Mouse (Mus musculus) embryonic facial prominence, embryonic 15.5 days (tissue): ENCODE results near the gene Gm14391. TPM values are rescaled to one million over a fixed set of nuclear protein-coding genes. Genes with fewer than 3 reads are reported as not detected.
"Not testable (repeated sequence)": the region's sequence is repeated elsewhere in the genome, so short reads cannot be mapped to it uniquely, and the experiment has no call there.

ENCODE experiments used
- ATAC-seq: fragments of 200-750 bp; cut with Nextera tagmentation; 2 replicates; pipeline ENCODE4 v1.8.0; 2017; ENCODE audit warnings: low read depth, moderate TSS enrichment; ENCODE audit not compliant: insufficient number of reproducible peaks, low FRiP score, low TSS enrichment
- H3K27ac ChIP-seq: fragments of 300-500 bp; sonication (generic); replicated peaks from 2 replicates; pipeline ENCODE4 v1.5.1; 2015; ENCODE audit warnings: mild to moderate bottlenecking, inconsistent platforms
- H3K27me3 ChIP-seq: fragments of 300-500 bp; sonication (generic); 2 replicates; pipeline ENCODE4 v1.6.1; 2015; ENCODE audit warnings: inconsistent platforms
- H3K36me3 ChIP-seq: fragments of 300-500 bp; sonication (generic); 2 replicates; pipeline ENCODE4 v1.6.1; 2015; ENCODE audit warnings: mild to moderate bottlenecking, inconsistent platforms
- H3K4me1 ChIP-seq: fragments of 300-500 bp; sonication (generic); 2 replicates; pipeline ENCODE4 v1.6.1; 2015; ENCODE audit warnings: inconsistent platforms
- H3K4me2 ChIP-seq: fragments of 300-500 bp; sonication (generic); replicated peaks from 2 replicates; pipeline ENCODE4 v1.6.1; 2015; ENCODE audit warnings: mild to moderate bottlenecking, inconsistent platforms
- H3K4me3 ChIP-seq: fragments of 300-500 bp; sonication (generic); replicated peaks from 2 replicates; pipeline ENCODE4 v1.5.1; 2015; ENCODE audit warnings: mild to moderate bottlenecking, inconsistent platforms
- H3K9ac ChIP-seq: fragments of 300-500 bp; sonication (generic); 2 replicates; pipeline ENCODE4 v1.6.1; 2015; ENCODE audit warnings: inconsistent platforms
- H3K9me3 ChIP-seq: fragments of 300-500 bp; sonication (generic); replicated peaks from 2 replicates; pipeline ENCODE4 v1.6.1; 2016; ENCODE audit warnings: inconsistent platforms
- WGBS: fragments of 180-500 bp; shearing (Covaris S2); methylation state at CpG from one replicate; pipeline ENCODE4 v1.1.7; 2015; 5-methylcytosine and 5-hydroxymethylcytosine counted together
- polyA plus RNA-seq: library from polyadenylated mRNA; unstranded; fragments of >200 nt; fragmentation: Nextera tagmentation; extraction: Ambion mirVana; gene quantifications from 2 replicates; pipeline ENCODE4 v1.2.1, GENCODE M21; 2015

The Gm14391 gene
- 3.8 and 13.5 TPM in 2 replicates for polyA plus RNA-seq

DNA sequence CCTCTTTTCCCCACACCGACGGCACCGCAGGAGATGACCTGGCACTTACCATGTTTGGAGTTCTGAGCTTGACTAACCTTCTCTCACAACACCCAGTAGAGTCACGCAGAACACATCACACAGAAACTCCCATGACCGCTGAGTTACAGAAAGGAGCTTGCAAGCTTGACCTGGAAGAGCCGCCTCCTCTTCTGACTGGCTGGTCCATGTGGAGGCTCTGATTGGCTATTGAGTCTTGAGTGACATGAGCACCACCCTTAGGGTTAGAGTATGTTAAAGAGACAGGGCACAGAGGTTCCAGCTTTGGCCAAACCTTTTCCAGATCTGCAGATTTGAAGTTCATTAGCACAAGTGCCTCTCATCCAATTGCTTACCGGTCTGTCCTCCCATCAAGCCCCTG, at the start of gene Gm14391:
Gene Gm14391 (minus strand): TSS at position 186 of the 400 bp plus-strand sequence.
- ATAC-seq = not testable (repeated sequence)
- no CpG with 5 or more reads among the region's 7 CpGs for WGBS

DNA sequence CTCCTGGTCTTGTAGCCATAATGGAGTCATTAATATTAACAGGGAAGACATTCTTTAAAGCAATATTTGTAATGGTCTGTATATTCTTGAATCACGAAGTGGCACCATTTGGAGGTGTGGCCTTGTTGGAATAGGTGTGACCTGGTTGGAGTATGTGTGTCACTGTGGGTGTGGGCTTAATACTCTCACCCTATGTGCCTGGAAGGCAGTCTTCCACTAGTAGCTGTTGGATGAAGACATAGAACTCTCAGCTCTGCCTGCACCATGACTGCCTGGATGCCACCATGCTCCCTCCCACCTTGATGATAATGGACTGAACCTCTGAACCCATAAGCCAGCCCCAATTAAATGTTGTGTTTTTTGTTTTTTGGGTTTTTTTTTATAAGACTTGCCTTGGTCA, 27.7 kb downstream of the Gm14391 start:
- H3K27me3 ChIP-seq, ATAC-seq, H3K9me3 ChIP-seq, H3K36me3 ChIP-seq, H3K4me3 ChIP-seq, H3K9ac ChIP-seq, H3K4me2 ChIP-seq, H3K4me1 ChIP-seq, H3K27ac ChIP-seq: not testable (repeated sequence)
- WGBS = 44% methylated on average over 1 of the region's 1 CpGs

More for the DNA sequence above, at the start of gene Gm14391:
- not testable (repeated sequence) for H3K4me2 ChIP-seq, H3K27me3 ChIP-seq, H3K4me1 ChIP-seq, H3K36me3 ChIP-seq, H3K4me3 ChIP-seq, H3K27ac ChIP-seq, H3K9me3 ChIP-seq, H3K9ac ChIP-seq

DNA sequence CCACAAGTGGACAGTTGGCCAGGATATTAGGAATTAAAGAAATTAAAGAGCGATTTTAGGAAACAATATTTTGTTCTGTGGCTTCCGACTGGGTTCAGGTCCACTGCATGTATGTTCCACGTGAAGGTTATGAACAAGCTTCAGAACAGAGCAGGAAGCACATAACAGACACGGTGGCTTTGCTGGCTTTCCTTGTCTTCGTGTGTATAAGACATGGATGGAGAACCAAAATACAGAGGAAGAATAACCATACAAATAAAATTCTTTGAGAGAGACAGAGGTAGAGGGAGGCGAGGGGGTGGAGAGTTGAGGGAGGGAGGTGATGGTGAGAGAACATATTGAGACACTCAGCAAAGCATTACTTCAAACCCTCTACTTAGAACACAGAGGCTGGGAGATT, 30.4 kb downstream of the Gm14391 start:
- Histone ChIP-seq H3K4me2 (no peak overlapping the region), H3K4me3 (no peak overlapping the region), H3K9ac (no peak overlapping the region), H3K27ac (no peak overlapping the region), H3K36me3 (no peaks in the 10 kb centered on the region), H3K4me1 (no peaks in the 10 kb centered on the region), H3K9me3 (no peaks in the 10 kb centered on the region), H3K27me3 (no peaks in the 10 kb centered on the region)
- WGBS = 75% methylated on average over 6 of the region's 6 CpGs
- ATAC-seq = no peak

- not testable (repeated sequence) for H3K4me1 ChIP-seq, H3K9ac ChIP-seq, H3K4me2 ChIP-seq, H3K9me3 ChIP-seq, H3K27ac ChIP-seq, H3K27me3 ChIP-seq, H3K36me3 ChIP-seq, H3K4me3 ChIP-seq, ATAC-seq
- WGBS = 80% methylated on average over 12 of the region's 12 CpGs
Observed at GRCm38 (mm10) chr2:175175401-175176180, 31.1 kb downstream of the Gm14391 start, which contains the start of gene Gm14443. TSS of gene Gm14443 (minus strand) at chr2:175175871.

- not testable (repeated sequence) for H3K27me3 ChIP-seq, ATAC-seq, H3K4me3 ChIP-seq, H3K36me3 ChIP-seq, H3K27ac ChIP-seq, H3K4me1 ChIP-seq, H3K4me2 ChIP-seq, H3K9ac ChIP-seq, H3K9me3 ChIP-seq
- 75% methylated on average over 2 of the region's 2 CpGs for WGBS
Observed at GRCm38 (mm10) chr2:175174058-175174457, 32.7 kb downstream of the Gm14391 start.

DNA sequence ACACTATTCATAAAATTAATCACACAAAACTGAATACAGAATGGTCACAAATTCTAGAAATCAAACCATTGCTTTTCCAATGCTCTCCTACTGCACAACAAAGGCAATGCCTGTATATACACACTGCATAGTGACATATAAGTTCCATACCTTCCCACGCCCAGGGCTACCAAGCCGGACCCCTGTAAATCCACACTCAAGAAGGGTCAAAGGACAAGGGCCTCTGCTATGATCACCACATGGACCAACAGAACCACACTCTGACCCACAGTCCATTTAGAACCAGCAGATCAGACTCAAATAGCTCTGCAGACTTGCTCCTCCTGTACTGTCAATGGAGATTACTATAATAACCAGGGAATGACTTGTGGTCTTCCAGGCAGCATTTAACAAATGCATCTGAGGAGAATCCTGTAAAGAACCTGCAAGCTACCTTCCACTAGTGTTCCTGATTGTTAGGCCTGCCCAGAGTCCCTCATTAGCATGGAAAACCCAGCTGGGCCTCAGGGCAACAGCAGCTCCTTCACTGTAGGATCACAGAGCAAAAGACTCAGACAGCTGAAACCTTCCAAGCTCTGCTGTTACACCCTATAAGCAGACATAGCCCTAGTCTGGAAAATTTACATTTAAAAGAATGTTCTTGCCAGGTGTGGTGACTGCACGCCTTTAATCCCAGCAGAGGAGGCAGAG, 33.7 kb downstream of the Gm14391 start:
- not testable (repeated sequence) for ATAC-seq, H3K27me3 ChIP-seq, H3K36me3 ChIP-seq, H3K4me3 ChIP-seq, H3K4me2 ChIP-seq, H3K9me3 ChIP-seq, H3K4me1 ChIP-seq, H3K27ac ChIP-seq, H3K9ac ChIP-seq
- WGBS = 82% methylated on average over 3 of the region's 3 CpGs

DNA sequence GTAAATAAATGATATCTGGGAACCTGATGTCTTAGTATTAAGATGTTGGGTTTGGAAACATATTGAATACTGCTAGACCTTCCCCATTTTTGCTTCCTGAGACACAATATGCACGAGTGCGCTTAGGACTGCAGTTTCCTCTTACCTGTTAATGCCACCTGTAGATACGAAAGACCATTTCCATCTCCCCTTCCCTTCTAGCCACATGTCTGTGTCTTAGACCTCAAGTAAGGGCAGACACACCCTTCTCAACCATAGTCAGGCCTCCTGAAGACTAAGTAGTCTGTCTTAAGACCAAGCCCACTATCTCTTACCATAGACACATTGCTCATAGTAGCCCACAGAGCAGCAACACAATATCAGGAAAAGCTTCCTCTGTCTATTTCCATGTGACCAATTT, 34.6 kb downstream of the Gm14391 start:
- no peak for ATAC-seq

DNA sequence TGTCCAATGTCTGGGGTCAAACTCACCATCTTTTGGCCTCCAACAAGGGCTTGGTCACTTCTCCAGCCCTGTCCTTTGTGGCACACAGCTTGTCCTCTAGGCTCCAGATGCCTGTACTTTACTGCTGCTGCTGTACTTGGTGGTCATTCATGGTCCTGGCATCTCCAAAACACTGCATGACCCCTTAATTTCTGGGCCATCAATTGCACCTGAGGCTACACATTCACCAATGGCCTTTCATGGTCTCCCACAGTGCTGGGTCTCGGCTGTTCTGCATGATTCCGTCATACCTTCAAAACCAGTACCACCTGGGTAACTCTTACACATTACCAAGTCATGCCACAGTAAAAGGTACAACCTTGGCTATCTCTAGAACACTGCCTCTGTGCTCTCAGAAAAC, 39.8 kb downstream of the Gm14391 start:
- H3K4me3 ChIP-seq, H3K4me2 ChIP-seq, H3K9me3 ChIP-seq, H3K36me3 ChIP-seq, ATAC-seq, H3K27ac ChIP-seq, H3K4me1 ChIP-seq, H3K9ac ChIP-seq, H3K27me3 ChIP-seq: not testable (repeated sequence)
- 82% methylated on average over 2 of the region's 2 CpGs for WGBS

More for the DNA sequence above, 34.6 kb downstream of the Gm14391 start:
- H3K4me2 ChIP-seq = no peak overlapping the region
- H3K9me3 ChIP-seq = no peaks in the 10 kb centered on the region
- no peaks in the 10 kb centered on the region for H3K36me3 ChIP-seq
- no peak overlapping the region for H3K9ac ChIP-seq
- H3K4me1 ChIP-seq = no peaks in the 10 kb centered on the region
- no peak overlapping the region for H3K4me3 ChIP-seq
- WGBS = 85% methylated on average over 3 of the region's 3 CpGs
- no peak overlapping the region for H3K27ac ChIP-seq
- H3K27me3 ChIP-seq = no peaks in the 10 kb centered on the region

DNA sequence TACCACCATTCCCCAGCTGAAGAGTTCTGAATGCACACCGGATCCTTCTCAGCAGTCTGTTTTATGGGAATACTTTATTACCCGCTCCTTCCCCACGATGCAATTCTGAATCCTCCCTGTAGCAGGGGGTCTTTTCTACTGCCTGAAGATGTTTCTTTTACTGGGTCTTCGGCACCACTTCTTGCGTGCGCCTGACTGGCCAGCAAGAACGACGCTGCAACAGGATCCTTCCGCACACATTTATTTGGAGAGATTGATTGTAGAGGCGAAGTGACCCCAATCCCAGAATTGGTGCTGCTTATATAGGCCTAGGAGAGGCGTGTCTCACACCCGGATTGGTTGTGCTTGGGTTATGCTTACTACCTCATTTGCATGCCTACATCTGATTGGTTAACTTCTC, 41.6 kb downstream of the Gm14391 start:
- H3K36me3 ChIP-seq, H3K27me3 ChIP-seq, H3K9me3 ChIP-seq, H3K27ac ChIP-seq, H3K4me1 ChIP-seq, H3K4me2 ChIP-seq, ATAC-seq, H3K9ac ChIP-seq, H3K4me3 ChIP-seq: not testable (repeated sequence)
- 95% methylated on average over 12 of the region's 12 CpGs for WGBS

DNA sequence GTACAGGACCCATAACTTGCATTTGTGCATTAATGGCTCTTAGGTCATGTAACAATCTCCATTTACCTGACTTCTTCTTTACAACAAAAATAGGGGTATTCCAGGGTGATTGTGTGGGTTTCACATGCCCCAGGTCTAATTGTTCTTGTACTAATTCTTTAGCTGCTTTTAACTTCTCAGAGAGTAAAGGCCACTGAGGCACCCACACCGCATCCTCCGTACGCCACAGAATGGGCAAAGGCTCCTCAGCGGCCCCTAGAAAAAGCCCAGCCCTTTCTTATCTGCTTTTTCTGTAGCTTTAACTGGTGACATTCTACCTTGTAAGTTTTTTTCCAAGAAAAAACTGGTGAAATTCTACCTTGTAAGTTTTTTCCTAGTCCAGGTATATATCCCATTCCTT, 45.3 kb downstream of the Gm14391 start:
- 88% methylated on average over 4 of the region's 4 CpGs for WGBS
- H3K4me3 ChIP-seq, H3K4me1 ChIP-seq, H3K9me3 ChIP-seq, H3K36me3 ChIP-seq, H3K27ac ChIP-seq, H3K4me2 ChIP-seq, H3K27me3 ChIP-seq, ATAC-seq, H3K9ac ChIP-seq: not testable (repeated sequence)

DNA sequence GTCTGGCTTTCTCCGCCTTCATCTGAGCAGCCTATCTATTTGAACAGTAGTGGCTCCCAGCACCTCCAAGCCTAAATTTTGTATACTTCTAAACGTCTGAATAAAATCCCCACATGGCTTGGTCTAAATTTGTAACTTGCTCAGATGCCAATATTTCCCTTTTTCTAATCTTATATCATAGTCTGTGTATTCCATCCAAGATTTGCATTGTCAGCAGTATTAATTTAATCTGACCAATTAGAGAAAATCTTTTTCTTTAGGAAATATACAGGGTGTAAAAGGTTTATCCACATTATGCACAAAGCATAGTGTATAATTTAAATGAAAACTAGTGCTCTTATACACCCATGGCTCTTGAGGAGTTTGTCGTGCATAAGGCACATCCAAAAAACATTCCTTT, 48.1 kb downstream of the Gm14391 start:
- Histone ChIP-seq H3K27ac (no peak overlapping the region), H3K4me1 (no peaks in the 10 kb centered on the region), H3K27me3 (no peaks in the 10 kb centered on the region), H3K9ac (no peak overlapping the region), H3K4me2 (no peak overlapping the region), H3K9me3 (no peaks in the 10 kb centered on the region), H3K4me3 (no peak overlapping the region), H3K36me3 (no peaks in the 10 kb centered on the region)
- ATAC-seq = no peak
- 86% methylated on average over 3 of the region's 3 CpGs for WGBS

DNA sequence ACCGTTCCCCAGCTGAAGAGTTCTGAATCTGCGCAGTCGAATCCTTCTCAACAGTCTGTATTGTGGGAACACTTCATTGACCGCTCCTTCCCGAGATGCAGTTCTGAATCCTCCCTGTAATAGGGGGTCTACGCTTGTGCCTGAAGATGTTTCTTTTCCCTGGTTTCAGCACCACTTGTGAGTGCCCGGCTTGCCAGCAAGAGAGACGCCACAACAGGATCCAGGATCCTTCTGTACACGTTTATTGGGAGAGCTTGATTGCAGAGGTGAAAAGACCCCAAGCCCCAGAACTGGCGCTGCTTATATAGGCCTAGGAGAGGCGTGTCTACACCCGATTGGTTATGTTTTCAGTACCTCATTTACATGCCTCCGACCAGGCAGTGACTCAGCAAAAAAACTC, 50.0 kb downstream of the Gm14391 start:
- Histone ChIP-seq H3K27me3 (no peaks in the 10 kb centered on the region), H3K4me3 (no peak overlapping the region), H3K4me1 (no peaks in the 10 kb centered on the region), H3K36me3 (no peaks in the 10 kb centered on the region), H3K27ac (no peak overlapping the region), H3K4me2 (no peak overlapping the region), H3K9me3 (no peaks in the 10 kb centered on the region), H3K9ac (no peak overlapping the region)
- ATAC-seq = no peak
- WGBS = 87% methylated on average over 13 of the region's 13 CpGs
